Mouse (Mus musculus) forebrain, embryonic 12.5 days (tissue): ENCODE results near the gene Asb16. TPM values are rescaled to one million over a fixed set of nuclear protein-coding genes. Genes with fewer than 3 reads are reported as not detected.
A peak's percentile ranks its signal among the peaks of the same experiment; 100 is the strongest.

Source experiments
- ATAC-seq: fragments of 200-750 bp; cut with Nextera tagmentation; 2 replicates; pipeline ENCODE4 v1.8.0; 2017; ENCODE audit warnings: moderate TSS enrichment; ENCODE audit not compliant: low FRiP score
- H3K27ac ChIP-seq: fragments of 300-500 bp; sonication (generic); 2 replicates; pipeline ENCODE4 v1.5.1; 2016; ENCODE audit warnings: mild to moderate bottlenecking
- H3K27me3 ChIP-seq: fragments of 300-500 bp; sonication (generic); 2 replicates; pipeline ENCODE4 v1.6.1; 2016; ENCODE audit warnings: mild to moderate bottlenecking
- H3K36me3 ChIP-seq: fragments of 300-500 bp; sonication (generic); replicated peaks from 2 replicates; pipeline ENCODE4 v1.6.1; 2016; ENCODE audit warnings: mild to moderate bottlenecking
- H3K4me1 ChIP-seq: fragments of 300-500 bp; sonication (generic); 2 replicates; pipeline ENCODE4 v1.6.1; 2016
- H3K4me2 ChIP-seq: fragments of 300-500 bp; sonication (generic); 2 replicates; pipeline ENCODE4 v1.6.1; 2016; ENCODE audit warnings: mild to moderate bottlenecking, moderate library complexity
- H3K4me3 ChIP-seq: fragments of 300-500 bp; sonication (generic); replicated peaks from 2 replicates; pipeline ENCODE4 v1.5.1; 2016; ENCODE audit warnings: mild to moderate bottlenecking
- H3K9ac ChIP-seq: fragments of 300-500 bp; sonication (generic); 2 replicates; pipeline ENCODE4 v1.6.1; 2016; ENCODE audit warnings: mild to moderate bottlenecking
- H3K9me3 ChIP-seq: fragments of 300-500 bp; sonication (generic); 2 replicates; pipeline ENCODE4 v1.6.1; 2016
- WGBS: fragments of 180-500 bp; shearing (Covaris S2); methylation state at CpG from one replicate; pipeline ENCODE4 v1.1.7; 2016; 5-methylcytosine and 5-hydroxymethylcytosine counted together
- polyA plus RNA-seq: library from polyadenylated mRNA; unstranded; fragments of >200 nt; fragmentation: Nextera tagmentation; extraction: Ambion mirVana; gene quantifications from 2 replicates; pipeline ENCODE4 v1.2.1, GENCODE M21; 2016

Gene Asb16
- polyA plus RNA-seq, 1 experiment from 2014 or later = not detected

- no peaks in the 10 kb centered on the region for H3K9me3 ChIP-seq
- peaks cover 22% of the 10 kb centered on the region for H3K4me1 ChIP-seq
Measured at GRCm38 (mm10) chr11:102317298-102317900, 48.9 kb downstream of the Asb16 start.

GRCm38 (mm10) chr11:102317901-102318575 is 49.5 kb downstream of the Asb16 start:
- peak overlapping the region; percentile 98 for H3K27ac ChIP-seq
- peaks cover 22% of the 10 kb centered on the region for H3K4me1 ChIP-seq
- H3K9ac ChIP-seq = peak overlapping the region; percentile 100
- under 1% methylated on average over 24 of the region's 77 CpGs for WGBS
- H3K9me3 ChIP-seq = no peaks in the 10 kb centered on the region
- peak; percentile 42 for ATAC-seq
- H3K36me3 ChIP-seq = peaks cover 27% of the 10 kb centered on the region
- peak overlapping the region; percentile 89 for H3K4me3 ChIP-seq
- H3K4me2 ChIP-seq = peak overlapping the region; percentile 83
- H3K27me3 ChIP-seq = peaks cover 4% of the 10 kb centered on the region; the same call in 1 of the 2 replicates

More at GRCm38 (mm10) chr11:102317298-102317900, 48.9 kb downstream of the Asb16 start:
- Histone ChIP-seq H3K4me3 (peak overlapping the region; percentile 89), H3K9ac (peak overlapping the region; percentile 100), H3K4me2 (peak overlapping the region; percentile 83), H3K27ac (peak overlapping the region; percentile 98), H3K36me3 (peaks cover 33% of the 10 kb centered on the region), H3K27me3 (peaks cover 4% of the 10 kb centered on the region; the same call in 1 of the 2 replicates)
- under 1% methylated on average over 63 of the region's 87 CpGs for WGBS
- peak; percentile 15 for ATAC-seq

- Histone ChIP-seq H3K9me3 (no peaks in the 10 kb centered on the region), H3K9ac (peak overlapping the region; percentile 100), H3K4me3 (peak overlapping the region; percentile 89), H3K36me3 (peaks cover 19% of the 10 kb centered on the region), H3K27me3 (peaks cover 4% of the 10 kb centered on the region; the same call in 1 of the 2 replicates), H3K4me1 (peaks cover 22% of the 10 kb centered on the region), H3K27ac (peak overlapping the region; percentile 98), H3K4me2 (peak overlapping the region; percentile 83)
- WGBS = under 1% methylated on average over 49 of the region's 84 CpGs
- ATAC-seq = no peak
Measured at GRCm38 (mm10) chr11:102318576-102319409, 50.2 kb downstream of the Asb16 start.

GRCm38 (mm10) chr11:102319410-102319792 is 50.9 kb downstream of the Asb16 start, which contains the start of gene Ubtf:
Gene Ubtf (minus strand): TSS chr11:102319742.
- peak within 1 kb of the TSS; percentile 100 for H3K9ac ChIP-seq
- no peaks in the 10 kb centered on the region for H3K9me3 ChIP-seq
- peak; percentile 12 for ATAC-seq
- H3K36me3 ChIP-seq = peaks cover 13% of the 10 kb centered on the region
- WGBS = under 1% methylated on average over 25 of the region's 25 CpGs
- H3K4me3 ChIP-seq = peak within 1 kb of the TSS; percentile 89
- peaks cover 22% of the 10 kb centered on the region for H3K4me1 ChIP-seq
- H3K27me3 ChIP-seq = peaks cover 4% of the 10 kb centered on the region; the same call in 1 of the 2 replicates
- peak within 1 kb of the TSS; percentile 83 for H3K4me2 ChIP-seq
- peak within 1 kb of the TSS; percentile 98 for H3K27ac ChIP-seq

- H3K27me3 ChIP-seq = peaks cover 4% of the 10 kb centered on the region; the same call in 1 of the 2 replicates
- peak overlapping the region; percentile 100 for H3K9ac ChIP-seq
- H3K27ac ChIP-seq = peak overlapping the region; percentile 98
- under 1% methylated on average over 38 of the region's 38 CpGs for WGBS
- H3K9me3 ChIP-seq = no peaks in the 10 kb centered on the region
- peak overlapping the region; percentile 83 for H3K4me2 ChIP-seq
- H3K36me3 ChIP-seq = peaks cover 6% of the 10 kb centered on the region; the same call in 1 of the 2 replicates
- peak; percentile 39; the same call in 1 of the 2 replicates for ATAC-seq
- H3K4me3 ChIP-seq = peak overlapping the region; percentile 89
- H3K4me1 ChIP-seq = peaks cover 22% of the 10 kb centered on the region
Measured at GRCm38 (mm10) chr11:102319941-102320685, 51.6 kb downstream of the Asb16 start.

GRCm38 (mm10) chr11:102320686-102321005 is 52.1 kb downstream of the Asb16 start:
- peak overlapping the region; percentile 100 for H3K9ac ChIP-seq
- peak overlapping the region; percentile 83 for H3K4me2 ChIP-seq
- no peak for ATAC-seq
- 16% methylated on average over 10 of the region's 10 CpGs for WGBS
- H3K9me3 ChIP-seq = no peaks in the 10 kb centered on the region
- H3K27ac ChIP-seq = peak overlapping the region; percentile 98
- peaks cover 18% of the 10 kb centered on the region for H3K4me1 ChIP-seq
- H3K36me3 ChIP-seq = 0 out of 2 replicates have a peak, but pooled peaks cover under 1% of the 10 kb centered on the region
- H3K27me3 ChIP-seq = peaks cover 4% of the 10 kb centered on the region; the same call in 1 of the 2 replicates
- peak overlapping the region; percentile 89 for H3K4me3 ChIP-seq

GRCm38 (mm10) chr11:102321931-102322330 is 53.4 kb downstream of the Asb16 start:
- H3K36me3 ChIP-seq = no peaks in the 10 kb centered on the region
- no peak overlapping the region for H3K27ac ChIP-seq
- no peak overlapping the region for H3K4me2 ChIP-seq
- no peak for ATAC-seq
- WGBS = 76% methylated on average over 6 of the region's 6 CpGs
- no peaks in the 10 kb centered on the region for H3K9me3 ChIP-seq
- H3K27me3 ChIP-seq = peaks cover 4% of the 10 kb centered on the region; the same call in 1 of the 2 replicates
- H3K4me1 ChIP-seq = peaks cover 10% of the 10 kb centered on the region
- no peak overlapping the region for H3K9ac ChIP-seq
- H3K4me3 ChIP-seq = no peak overlapping the region

GRCm38 (mm10) chr11:102323516-102323915 is 55.0 kb downstream of the Asb16 start:
- H3K4me1 ChIP-seq = peaks cover 10% of the 10 kb centered on the region
- ATAC-seq = no peak
- WGBS = 82% methylated on average over 1 of the region's 1 CpGs
- no peak overlapping the region for H3K4me3 ChIP-seq
- no peak overlapping the region for H3K27ac ChIP-seq
- H3K9ac ChIP-seq = no peak overlapping the region
- H3K4me2 ChIP-seq = no peak overlapping the region
- peaks cover 4% of the 10 kb centered on the region; the same call in 1 of the 2 replicates for H3K27me3 ChIP-seq
- H3K9me3 ChIP-seq = no peaks in the 10 kb centered on the region
- no peaks in the 10 kb centered on the region for H3K36me3 ChIP-seq

GRCm38 (mm10) chr11:102327250-102327649 is 58.7 kb downstream of the Asb16 start:
- peaks cover 1% of the 10 kb centered on the region; the same call in 1 of the 2 replicates for H3K27me3 ChIP-seq
- 75% methylated on average over 5 of the region's 5 CpGs for WGBS
- no peaks in the 10 kb centered on the region for H3K9me3 ChIP-seq

GRCm38 (mm10) chr11:102327839-102328238 is 59.3 kb downstream of the Asb16 start:
- ATAC-seq = no peak
- H3K9me3 ChIP-seq = no peaks in the 10 kb centered on the region
- WGBS = 91% methylated on average over 7 of the region's 7 CpGs
- no peaks in the 10 kb centered on the region for H3K36me3 ChIP-seq
- H3K4me3 ChIP-seq = no peak overlapping the region
- no peak overlapping the region for H3K27ac ChIP-seq
- H3K27me3 ChIP-seq = no peaks in the 10 kb centered on the region
- H3K4me2 ChIP-seq = no peak overlapping the region
- no peak overlapping the region for H3K9ac ChIP-seq
- H3K4me1 ChIP-seq = no peaks in the 10 kb centered on the region

More at GRCm38 (mm10) chr11:102327250-102327649, 58.7 kb downstream of the Asb16 start:
- H3K27ac ChIP-seq = no peak overlapping the region
- no peak overlapping the region for H3K4me2 ChIP-seq
- no peak overlapping the region for H3K9ac ChIP-seq
- no peak for ATAC-seq
- H3K36me3 ChIP-seq = no peaks in the 10 kb centered on the region
- H3K4me3 ChIP-seq = no peak overlapping the region
- no peaks in the 10 kb centered on the region for H3K4me1 ChIP-seq
